Mouse (Mus musculus) urinary bladder, postnatal 14 days (tissue): ENCODE data around the gene Acvrl1.
A peak's percentile ranks its signal among the peaks of the same experiment; 100 is the strongest.

Source experiments
- DNase-seq: peaks from one replicate; pipeline ENCODE4 v3.0.0; 2021; ENCODE audit warnings: low spot score

Gene Acvrl1

GRCm38 (mm10) chr15:101170413-101170980 is 42.2 kb downstream of the Acvrl1 start:
- DNase-seq, result peak; percentile 55

DNA sequence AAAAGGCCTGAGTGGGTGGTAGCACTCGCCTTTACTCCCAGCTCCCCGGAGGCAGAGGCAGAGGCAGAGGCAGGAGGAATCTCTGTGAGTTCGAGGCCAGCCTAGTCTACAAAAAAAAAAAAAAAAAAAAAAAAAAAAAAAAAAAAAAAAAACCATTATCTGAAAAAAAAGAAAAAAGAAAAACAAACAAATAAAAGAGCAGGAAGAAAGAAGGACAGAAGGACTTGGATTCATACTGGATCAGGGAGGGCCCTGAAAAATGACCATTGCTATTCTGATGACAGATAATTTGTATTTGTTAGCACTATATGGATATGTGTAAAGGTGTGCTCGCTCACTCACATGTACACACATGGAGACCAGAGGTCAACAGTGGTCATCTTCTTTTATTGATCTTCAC is 43.0 kb downstream of the Acvrl1 start:
- no peak for DNase-seq

- no peak for DNase-seq
These were observed 43.7 kb downstream of the Acvrl1 start for GRCm38 (mm10) chr15:101172016-101172415.

- peak; percentile 90 for DNase-seq
These were observed 45.3 kb downstream of the Acvrl1 start, which contains the start of gene Acvr1b for GRCm38 (mm10) chr15:101173421-101174211. Gene Acvr1b (plus strand): TSS chr15:101174067.

DNA sequence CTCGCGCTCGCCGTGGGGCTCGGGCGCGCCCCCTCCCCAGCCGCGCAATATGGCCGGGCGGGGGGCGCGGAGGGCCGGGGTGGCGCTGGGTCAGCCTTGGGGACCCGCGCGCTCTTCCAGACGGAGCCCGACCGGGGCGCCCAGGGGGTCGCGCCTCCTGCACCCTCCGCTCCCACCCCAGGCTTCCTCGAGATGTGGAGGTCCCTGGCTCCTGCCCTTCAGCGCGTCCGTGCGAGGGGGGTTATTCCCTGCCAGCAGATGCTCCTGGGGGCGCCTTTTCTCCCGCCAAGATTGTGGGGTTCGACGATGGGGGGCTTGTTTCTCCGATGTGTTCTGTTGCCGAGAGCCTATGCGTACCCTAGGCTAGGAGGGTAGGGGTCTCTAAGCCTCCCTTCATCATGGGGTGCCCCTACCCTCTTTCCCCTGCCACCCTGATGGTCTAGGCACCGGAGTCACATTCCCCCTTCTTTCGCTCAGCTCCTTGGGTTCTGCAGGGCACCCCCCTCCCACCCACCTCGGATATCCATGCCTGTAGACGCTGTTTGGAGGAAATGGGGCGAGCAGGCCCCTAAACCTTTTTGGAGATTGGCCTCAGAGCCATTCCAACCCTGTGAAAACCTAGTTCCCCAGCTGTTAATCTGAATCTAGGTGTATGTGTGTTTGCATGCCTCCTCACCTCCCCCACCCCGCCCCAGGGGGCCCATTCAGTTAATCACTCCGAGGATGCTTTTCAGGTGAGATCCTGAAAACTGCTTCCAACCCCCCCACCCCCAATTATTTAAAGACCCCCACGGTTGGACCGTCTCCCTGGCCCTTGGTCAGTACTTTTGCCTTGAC is 46.2 kb downstream of the Acvrl1 start:
- no peak for DNase-seq

DNA sequence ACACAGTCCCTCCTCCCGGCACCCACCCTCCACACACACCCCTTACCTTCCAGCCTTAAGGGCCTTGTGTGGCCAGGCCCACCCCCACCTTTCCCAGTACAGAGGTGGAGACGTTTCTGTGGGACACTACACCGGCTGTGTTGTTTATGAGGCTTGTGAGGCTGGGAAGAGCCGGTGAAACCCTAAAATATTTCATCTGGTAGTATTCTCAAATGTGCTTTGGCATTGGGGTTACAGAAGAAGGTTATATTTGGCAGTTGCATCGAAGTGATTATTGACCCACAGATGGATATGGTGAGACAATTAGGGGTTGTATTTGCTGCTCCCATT is 46.8 kb downstream of the Acvrl1 start:
- no peak for DNase-seq

DNA sequence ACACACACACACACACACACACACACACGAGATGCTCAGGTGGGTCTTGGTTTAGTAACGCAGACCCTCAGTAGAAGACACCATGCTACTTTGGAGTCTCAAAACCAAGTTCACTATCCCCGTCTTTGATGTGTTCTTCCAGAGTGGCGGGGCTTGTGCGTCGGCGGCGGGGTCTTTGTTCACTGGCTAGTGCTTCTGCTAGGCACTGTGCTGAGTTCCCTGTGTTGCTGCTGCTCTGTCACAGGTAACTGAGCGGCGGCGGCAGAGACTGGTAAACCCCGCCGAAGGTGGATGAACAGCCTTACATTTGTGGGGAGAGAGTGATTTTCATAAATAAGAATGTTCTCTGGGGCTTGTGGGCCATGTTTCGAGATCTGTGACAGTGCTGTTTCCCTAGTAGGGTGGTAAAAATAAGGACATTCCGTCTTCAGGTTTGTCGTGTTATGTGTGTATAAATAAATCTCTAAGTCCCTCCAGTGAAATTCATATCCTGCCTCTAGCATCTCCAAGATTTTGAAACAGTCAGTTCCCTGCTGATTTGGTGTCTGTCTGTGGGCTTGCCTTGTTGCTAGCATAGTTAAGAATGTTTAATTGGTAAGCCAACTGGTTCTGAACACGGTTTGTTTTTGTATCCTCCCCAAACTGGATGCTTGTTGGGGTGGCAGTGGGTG is 47.4 kb downstream of the Acvrl1 start:
- no peak for DNase-seq

GRCm38 (mm10) chr15:101176284-101176680 is 48.0 kb downstream of the Acvrl1 start:
- DNase-seq, result no peak

- no peak for DNase-seq
These were observed 48.7 kb downstream of the Acvrl1 start for GRCm38 (mm10) chr15:101176795-101177691.

GRCm38 (mm10) chr15:101180363-101181105 is 52.2 kb downstream of the Acvrl1 start:
- DNase-seq, result no peak

DNA sequence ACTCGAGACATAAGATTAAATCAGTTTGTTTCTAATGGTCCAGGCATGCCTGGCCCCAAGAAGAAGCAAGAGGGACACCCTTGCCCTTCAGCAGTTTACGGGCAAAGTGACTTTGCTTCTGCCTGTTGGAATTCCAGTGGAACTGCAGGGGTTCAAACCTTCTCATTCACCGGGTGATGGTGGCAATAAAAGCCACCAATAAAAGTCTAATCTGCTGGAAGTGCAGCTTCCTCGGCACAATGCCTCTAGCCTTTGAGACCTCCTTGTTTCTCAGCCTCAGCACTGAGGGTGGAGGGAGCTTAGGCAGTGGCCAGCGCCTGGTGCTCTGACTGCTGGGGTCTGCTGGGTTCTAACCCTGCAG is 52.8 kb downstream of the Acvrl1 start:
- no peak for DNase-seq

GRCm38 (mm10) chr15:101181500-101181899 is 53.2 kb downstream of the Acvrl1 start:
- DNase-seq, result no peak

DNA sequence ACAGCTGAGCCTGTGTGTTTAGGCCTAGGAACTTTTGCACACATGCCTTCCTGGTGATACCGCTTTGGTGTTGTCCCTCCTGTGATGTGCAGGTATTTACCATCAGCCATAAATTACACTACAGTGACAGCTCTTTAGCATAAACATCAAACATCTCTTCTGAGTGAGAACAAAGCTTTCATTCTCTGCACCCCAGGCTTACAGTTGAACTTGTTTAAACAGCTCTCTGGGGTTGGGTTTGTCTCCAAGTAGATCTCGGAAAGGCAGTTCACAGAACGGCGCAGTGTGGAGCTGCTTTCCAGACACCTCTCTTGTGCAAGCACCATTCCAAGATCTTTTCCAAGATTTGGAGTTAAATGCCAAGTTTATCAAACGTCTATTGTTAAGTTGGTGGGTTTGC is 54.4 kb downstream of the Acvrl1 start:
- DNase-seq, result no peak

- no peak for DNase-seq
These were observed 56.0 kb downstream of the Acvrl1 start for GRCm38 (mm10) chr15:101184300-101184699.

GRCm38 (mm10) chr15:101185549-101185948 is 57.2 kb downstream of the Acvrl1 start:
- no peak for DNase-seq

DNA sequence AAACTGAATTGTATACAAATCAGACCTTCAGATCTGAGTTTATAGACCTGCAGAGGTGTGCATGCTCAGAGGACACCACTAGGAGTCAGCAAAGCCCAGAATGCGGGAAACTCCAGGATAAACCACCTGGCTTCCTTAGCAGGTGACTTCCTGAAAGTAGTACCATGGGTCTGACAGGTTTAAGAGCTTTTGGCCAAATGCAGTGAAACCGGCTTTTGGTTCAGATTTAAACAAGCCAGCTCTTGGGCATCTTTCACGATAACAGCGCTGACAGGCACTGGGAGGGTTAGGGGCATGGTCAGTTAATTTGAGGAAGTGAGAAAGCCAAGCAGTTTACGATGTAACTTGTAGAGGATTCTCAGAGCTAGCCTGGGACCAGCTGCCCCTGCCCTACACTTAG is 59.6 kb downstream of the Acvrl1 start:
- DNase-seq, result peak; percentile 53

DNA sequence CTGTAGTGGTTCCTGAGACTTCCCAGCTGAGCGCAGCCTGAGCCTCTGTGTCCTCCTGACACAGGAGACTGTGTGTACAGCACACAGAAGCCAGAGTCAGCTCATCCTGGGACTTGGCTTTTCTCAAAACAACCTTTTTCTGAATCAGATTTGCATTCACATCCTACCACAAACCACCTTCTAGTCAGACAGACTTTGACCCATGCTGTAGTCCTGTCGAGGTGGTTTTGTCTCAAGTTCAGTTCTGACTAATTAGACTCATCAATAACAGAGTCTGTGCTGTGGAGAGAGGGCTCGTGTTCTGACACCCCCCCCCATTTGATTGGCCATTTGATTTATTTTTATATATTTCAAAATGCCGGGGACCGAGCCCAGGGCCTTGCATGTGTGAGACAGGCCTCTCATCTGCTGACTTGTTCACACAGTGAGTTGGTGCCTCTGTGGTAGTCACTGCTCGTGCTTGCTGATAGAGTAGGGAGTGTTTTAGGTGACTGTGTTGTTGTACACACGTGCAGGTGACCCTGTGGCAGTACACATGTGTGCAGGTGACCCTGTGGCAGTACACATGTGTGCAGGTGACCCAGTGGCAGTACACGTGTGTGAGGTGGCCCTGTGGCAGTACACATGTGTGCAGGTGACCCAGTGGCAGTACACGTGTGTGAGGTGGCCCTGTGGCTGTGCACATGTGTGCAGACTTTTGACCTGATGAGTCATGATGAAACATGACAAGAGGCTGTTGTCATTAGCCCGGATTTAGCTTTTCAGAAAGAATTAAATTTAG is 61.8 kb downstream of the Acvrl1 start:
- DNase-seq, result no peak

DNA sequence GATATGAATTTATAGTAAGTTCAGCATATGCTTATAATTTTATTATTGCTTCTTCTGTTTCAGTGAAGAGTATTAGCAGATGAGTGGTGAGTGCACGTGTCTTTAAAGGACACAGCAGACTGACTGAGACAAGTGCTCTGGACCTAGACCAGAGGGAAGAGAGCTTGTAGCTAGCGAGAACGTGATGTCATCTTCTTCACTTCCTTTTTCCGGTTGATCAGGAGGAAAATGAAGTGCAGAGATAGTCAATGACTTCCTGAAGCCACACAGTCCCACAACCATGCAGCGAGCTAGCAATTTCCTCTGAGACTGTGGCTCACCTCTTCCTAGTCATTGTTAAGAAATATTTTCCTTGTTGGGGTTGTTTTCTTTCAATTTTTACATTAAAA is 62.4 kb downstream of the Acvrl1 start:
- no peak for DNase-seq

DNA sequence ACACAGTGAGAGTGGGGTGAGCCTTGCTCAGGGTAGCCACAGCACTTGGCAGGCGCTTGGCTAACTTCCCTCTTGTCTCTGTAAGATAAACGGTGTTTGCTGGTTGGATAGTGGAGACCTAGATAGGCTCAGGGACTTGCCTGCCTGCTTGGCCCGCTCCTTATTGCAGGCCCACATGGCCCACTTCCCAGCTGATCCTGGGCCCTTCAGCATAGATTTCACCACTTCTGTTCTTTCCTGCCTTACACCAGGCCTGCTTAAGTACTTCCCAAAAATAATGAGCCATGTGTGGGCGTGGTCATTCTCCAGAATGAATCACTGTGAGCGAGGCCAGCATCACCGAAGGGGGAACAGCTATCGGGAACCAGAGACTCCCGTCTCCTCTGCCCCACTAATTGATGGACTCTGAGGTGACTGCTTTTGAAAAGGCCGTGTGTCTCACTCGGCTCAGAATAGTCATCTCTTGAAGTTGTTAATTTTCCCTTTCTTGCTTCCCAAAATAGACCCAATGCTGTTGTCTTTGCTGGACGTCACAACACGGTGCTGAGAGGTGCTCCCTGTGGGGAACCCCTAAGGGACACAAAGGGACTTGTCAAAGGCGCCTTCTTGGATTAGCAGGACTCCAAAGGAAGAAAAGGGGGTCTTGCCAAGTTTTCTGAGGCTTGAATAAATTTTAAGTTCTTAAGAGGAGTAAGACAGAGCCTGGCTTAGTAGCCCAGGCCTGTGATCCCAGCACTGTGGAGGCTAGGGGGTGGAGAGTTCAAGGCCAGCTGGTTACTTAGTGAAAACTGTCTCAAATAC is 63.3 kb downstream of the Acvrl1 start:
- DNase-seq, result peak; percentile 75
